Mouse (Mus musculus): ENCODE results near the gene Eln.

DNA sequence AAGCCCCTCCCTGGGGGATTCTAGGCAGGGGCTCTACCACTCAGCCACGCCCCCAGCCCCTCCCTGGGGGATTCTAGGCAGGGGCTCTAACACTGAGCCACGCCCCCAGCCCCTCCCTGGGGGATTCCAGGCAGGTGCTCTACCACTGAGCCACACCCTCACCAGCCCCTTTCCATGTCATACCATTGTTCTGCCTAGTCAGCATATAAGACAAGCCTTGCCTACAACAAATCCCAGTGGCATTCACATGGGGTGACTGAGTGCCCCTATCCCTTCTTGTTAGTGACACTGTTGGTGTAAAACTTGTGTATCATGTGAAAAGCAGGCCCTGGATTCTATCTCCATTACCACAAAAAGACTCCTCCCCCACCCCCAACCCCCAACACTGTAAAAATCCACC, 36.7 kb upstream of the Eln start:
- TF ChIP-seq CTCF (IDR thresholded peaks at IDR 0.05; ENCODE audit: low read depth) (no peak), EP300 (IDR thresholded peaks at IDR 0.05; ENCODE audit: low read depth) (no peak)

Data from liver, postnatal 0 days (tissue).